Mouse (Mus musculus): ENCODE measurements around the gene 9330161L09Rik. TPM values are rescaled to one million over a fixed set of nuclear protein-coding genes. Genes with fewer than 3 reads are reported as not detected.

Gene 9330161L09Rik
- polyA plus RNA-seq, 1 experiment from 2014 or later, result 0.60 TPM

- DNase-seq (ENCODE audit: low spot score), result no peak
- H3K9me3 ChIP-seq, result no peaks in the 10 kb centered on the region
- no peaks in the 10 kb centered on the region for H3K36me3 ChIP-seq (replicated peaks)
- no peak overlapping the region for H3K27ac ChIP-seq (replicated peaks)
- H3K27me3 ChIP-seq (replicated peaks; ENCODE audit: low read depth, poor library complexity, severe bottlenecking), result no peaks in the 10 kb centered on the region
- WGBS, result 82% methylated on average over 4 of the region's 4 CpGs
- no peak overlapping the region for H3K4me3 ChIP-seq
- H3K4me1 ChIP-seq, result 0 out of 2 replicates have a peak, but pooled peaks cover 2% of the 10 kb centered on the region
Measured at GRCm38 (mm10) chr12:103380226-103380625, 27.4 kb downstream of the 9330161L09Rik start.

- Histone ChIP-seq H3K4me1 (0 out of 2 replicates have a peak, but pooled peaks cover 2% of the 10 kb centered on the region), H3K9me3 (no peaks in the 10 kb centered on the region), H3K27ac (replicated peaks) (no peak overlapping the region), H3K4me3 (no peak overlapping the region), H3K27me3 (replicated peaks; ENCODE audit: low read depth, poor library complexity, severe bottlenecking) (no peaks in the 10 kb centered on the region), H3K36me3 (replicated peaks) (no peaks in the 10 kb centered on the region)
- DNase-seq (ENCODE audit: low spot score), result no peak
- WGBS, result 85% methylated on average over 4 of the region's 4 CpGs
Measured at GRCm38 (mm10) chr12:103376774-103377173, 30.8 kb downstream of the 9330161L09Rik start.

GRCm38 (mm10) chr12:103376124-103376523 lies 31.5 kb downstream of the 9330161L09Rik start:
- no peaks in the 10 kb centered on the region for H3K9me3 ChIP-seq
- H3K4me3 ChIP-seq, result no peak overlapping the region
- WGBS, result 77% methylated on average over 5 of the region's 5 CpGs
- 0 out of 2 replicates have a peak, but pooled peaks cover 2% of the 10 kb centered on the region for H3K4me1 ChIP-seq
- H3K27ac ChIP-seq (replicated peaks), result no peak overlapping the region
- no peaks in the 10 kb centered on the region for H3K36me3 ChIP-seq (replicated peaks)
- H3K27me3 ChIP-seq (replicated peaks; ENCODE audit: low read depth, poor library complexity, severe bottlenecking), result no peaks in the 10 kb centered on the region
- DNase-seq (ENCODE audit: low spot score), result no peak

DNA sequence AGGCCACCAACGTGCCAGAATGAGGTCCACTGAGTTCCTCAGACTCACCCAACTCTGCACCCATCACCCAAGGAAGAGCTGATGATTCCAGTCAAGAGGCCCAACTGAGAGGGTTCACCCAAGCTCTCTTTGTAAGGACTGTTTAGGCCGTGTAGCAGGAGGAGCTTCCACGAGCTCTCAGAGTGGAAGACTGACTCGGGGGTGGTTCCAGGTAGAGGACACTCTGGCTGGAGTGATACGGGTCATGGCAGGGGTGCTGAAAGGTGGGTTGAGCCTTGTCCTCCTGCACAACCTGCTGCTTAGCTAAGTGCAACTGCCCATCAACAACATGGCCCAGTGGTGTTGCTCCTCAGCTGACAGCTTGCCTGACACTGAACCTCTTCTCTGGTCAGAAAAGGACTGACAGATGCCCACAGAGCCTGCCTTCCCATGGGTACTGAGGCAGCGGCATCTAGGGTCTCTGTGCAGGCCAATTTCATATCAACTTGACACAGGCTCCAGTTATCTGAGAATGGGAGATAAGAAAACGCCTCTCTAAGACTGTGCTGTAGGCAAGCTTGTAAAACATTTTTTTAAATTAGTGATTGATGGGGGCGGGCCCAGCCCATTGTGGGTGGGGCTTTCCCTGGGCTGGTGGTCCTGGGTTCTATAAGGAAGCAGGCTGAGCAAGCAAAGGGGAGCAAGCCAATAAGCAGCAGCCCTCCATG lies 33.9 kb downstream of the 9330161L09Rik start:
- H3K36me3 ChIP-seq (replicated peaks), result no peaks in the 10 kb centered on the region
- peaks cover 4% of the 10 kb centered on the region for H3K27me3 ChIP-seq (replicated peaks; ENCODE audit: low read depth, poor library complexity, severe bottlenecking)
- DNase-seq (ENCODE audit: low spot score), result no peak
- 78% methylated on average over 8 of the region's 8 CpGs for WGBS
- H3K27ac ChIP-seq (replicated peaks), result no peak overlapping the region
- H3K4me3 ChIP-seq, result no peak overlapping the region
- 0 out of 2 replicates have a peak, but pooled peaks cover 2% of the 10 kb centered on the region for H3K4me1 ChIP-seq
- H3K9me3 ChIP-seq, result no peaks in the 10 kb centered on the region

GRCm38 (mm10) chr12:103371711-103372110 lies 35.9 kb downstream of the 9330161L09Rik start:
- 28% methylated on average over 6 of the region's 6 CpGs for WGBS

GRCm38 (mm10) chr12:103370861-103371260 lies 36.8 kb downstream of the 9330161L09Rik start:
- Histone ChIP-seq H3K36me3 (replicated peaks) (no peaks in the 10 kb centered on the region), H3K4me3 (no peak overlapping the region), H3K27ac (replicated peaks) (no peak overlapping the region), H3K4me1 (peaks cover 7% of the 10 kb centered on the region), H3K9me3 (no peaks in the 10 kb centered on the region), H3K27me3 (replicated peaks; ENCODE audit: low read depth, poor library complexity, severe bottlenecking) (peaks cover 10% of the 10 kb centered on the region)
- whole genome bisulfite sequencing, result 73% methylated on average over 4 of the region's 4 CpGs
- DNase-seq (ENCODE audit: low spot score), result no peak

More at GRCm38 (mm10) chr12:103371711-103372110, 35.9 kb downstream of the 9330161L09Rik start:
- Histone ChIP-seq H3K4me1 (peaks cover 7% of the 10 kb centered on the region), H3K9me3 (no peaks in the 10 kb centered on the region), H3K27me3 (replicated peaks; ENCODE audit: low read depth, poor library complexity, severe bottlenecking) (peaks cover 10% of the 10 kb centered on the region), H3K27ac (replicated peaks) (no peak overlapping the region), H3K36me3 (replicated peaks) (no peaks in the 10 kb centered on the region), H3K4me3 (no peak overlapping the region)
- peak; percentile 69 for DNase-seq (ENCODE audit: low spot score)

DNA sequence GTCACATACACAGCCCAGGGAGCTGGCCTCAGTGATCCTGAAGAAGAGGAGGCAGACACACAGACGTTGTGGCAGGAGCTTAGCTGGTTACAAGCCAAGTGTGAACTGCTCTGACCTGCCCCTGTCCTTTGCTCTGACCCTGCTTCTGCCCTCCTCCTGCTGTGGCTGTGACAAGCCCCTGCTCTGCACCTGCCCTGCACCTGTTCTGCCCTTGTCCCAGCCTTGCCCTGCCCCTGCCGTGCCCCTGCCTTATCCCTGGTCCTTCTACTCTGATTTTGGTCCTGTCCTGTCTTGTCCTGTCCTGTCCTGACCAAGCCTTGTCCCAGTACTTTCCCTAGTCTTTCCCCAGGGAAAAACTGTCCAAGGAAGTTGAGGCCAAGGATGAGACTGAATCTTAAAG lies 38.8 kb downstream of the 9330161L09Rik start:
- no peak overlapping the region for H3K4me3 ChIP-seq
- no peaks in the 10 kb centered on the region for H3K36me3 ChIP-seq (replicated peaks)
- DNase-seq (ENCODE audit: low spot score), result no peak
- 58% methylated on average over 2 of the region's 2 CpGs for WGBS
- no peak overlapping the region for H3K27ac ChIP-seq (replicated peaks)
- H3K9me3 ChIP-seq, result no peaks in the 10 kb centered on the region
- H3K27me3 ChIP-seq (replicated peaks; ENCODE audit: low read depth, poor library complexity, severe bottlenecking), result peaks cover 10% of the 10 kb centered on the region
- H3K4me1 ChIP-seq, result peaks cover 7% of the 10 kb centered on the region

DNA sequence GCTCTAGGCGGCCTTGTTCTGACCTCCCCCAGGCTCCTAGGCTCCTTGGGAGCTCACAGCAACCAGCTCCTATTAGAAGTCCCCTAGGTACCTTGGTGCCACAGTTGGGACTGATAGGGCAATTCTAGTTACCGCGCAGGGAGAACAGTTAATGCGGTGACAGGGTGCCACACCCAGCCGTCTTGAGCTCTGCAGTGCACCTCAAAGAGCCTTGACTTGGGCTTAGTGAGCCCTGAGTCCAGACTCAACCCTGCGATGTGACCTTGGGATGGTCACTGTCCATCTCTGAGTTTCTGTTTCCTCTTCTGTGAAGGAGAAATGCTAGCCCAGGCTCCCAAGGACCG lies 39.3 kb downstream of the 9330161L09Rik start:
- Histone ChIP-seq H3K4me1 (peaks cover 7% of the 10 kb centered on the region), H3K27ac (replicated peaks) (no peak overlapping the region), H3K4me3 (no peak overlapping the region), H3K27me3 (replicated peaks; ENCODE audit: low read depth, poor library complexity, severe bottlenecking) (peaks cover 10% of the 10 kb centered on the region), H3K36me3 (replicated peaks) (no peaks in the 10 kb centered on the region), H3K9me3 (no peaks in the 10 kb centered on the region)
- 79% methylated on average over 7 of the region's 7 CpGs for WGBS
- no peak for DNase-seq (ENCODE audit: low spot score)

DNA sequence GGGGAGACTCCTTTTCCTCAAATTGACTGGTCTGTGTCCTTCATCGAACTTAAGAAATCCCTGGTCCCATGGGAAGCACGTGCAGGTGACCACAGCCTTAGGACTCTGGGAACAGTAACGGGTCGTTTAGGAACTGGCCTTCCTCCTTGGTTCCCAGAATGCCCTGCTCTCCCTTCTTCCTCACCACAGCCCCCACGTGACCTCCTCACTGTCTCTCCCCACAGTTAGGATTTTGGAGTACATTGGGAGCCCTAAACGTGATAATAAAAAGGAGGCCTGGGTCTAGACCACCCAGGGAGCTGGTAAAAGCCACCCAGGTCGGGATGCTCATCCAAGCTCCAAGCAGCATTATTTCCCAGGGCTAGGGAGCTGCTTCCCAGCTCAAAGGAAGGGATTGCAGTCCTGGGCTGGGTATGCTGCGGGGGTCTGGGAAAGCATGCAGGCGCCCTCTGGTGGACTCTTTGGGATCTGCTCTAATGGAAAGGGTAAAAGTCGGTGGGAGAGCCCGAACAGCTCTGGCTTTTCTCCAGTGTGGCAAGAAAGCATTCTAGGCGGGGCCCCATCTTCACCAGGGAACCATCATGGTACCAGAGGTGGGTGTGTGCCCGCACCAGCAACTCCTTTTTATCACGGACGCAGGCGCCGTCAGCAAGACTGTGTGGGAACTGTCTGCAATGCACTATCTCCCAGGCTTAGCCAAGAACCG lies 39.8 kb downstream of the 9330161L09Rik start:
- Histone ChIP-seq H3K36me3 (replicated peaks) (no peaks in the 10 kb centered on the region), H3K27ac (replicated peaks) (no peak overlapping the region; the same call in 1 of the 2 replicates), H3K4me3 (no peak overlapping the region), H3K4me1 (peaks cover 7% of the 10 kb centered on the region), H3K27me3 (replicated peaks; ENCODE audit: low read depth, poor library complexity, severe bottlenecking) (peaks cover 10% of the 10 kb centered on the region), H3K9me3 (no peaks in the 10 kb centered on the region)
- WGBS, result 19% methylated on average over 18 of the region's 18 CpGs
- DNase-seq (ENCODE audit: low spot score), result peak; percentile 87

DNA sequence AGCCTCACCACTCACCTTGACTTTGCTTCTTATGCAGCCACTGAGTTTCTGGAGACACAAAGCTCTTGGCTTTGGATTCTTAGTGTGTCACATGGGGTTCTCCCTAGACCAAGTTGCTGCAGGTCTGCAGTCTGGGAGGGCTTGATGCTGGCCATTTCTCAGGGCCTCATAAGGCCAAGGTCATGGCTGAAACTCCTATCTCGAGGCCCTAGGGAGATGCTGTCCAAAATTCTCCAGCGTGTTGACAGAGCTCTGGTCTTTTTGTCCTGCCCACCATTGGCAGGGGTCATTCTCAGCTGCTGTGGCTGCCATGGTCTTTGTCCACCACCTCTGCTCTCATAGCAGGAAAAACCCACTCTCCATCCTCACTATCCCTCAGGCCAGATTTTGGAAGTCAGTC lies 40.4 kb downstream of the 9330161L09Rik start:
- H3K4me1 ChIP-seq, result peaks cover 7% of the 10 kb centered on the region
- no peaks in the 10 kb centered on the region for H3K9me3 ChIP-seq
- 76% methylated on average over 2 of the region's 2 CpGs for WGBS
- H3K27me3 ChIP-seq (replicated peaks; ENCODE audit: low read depth, poor library complexity, severe bottlenecking), result peaks cover 10% of the 10 kb centered on the region
- H3K4me3 ChIP-seq, result no peak overlapping the region
- DNase-seq (ENCODE audit: low spot score), result no peak
- no peaks in the 10 kb centered on the region for H3K36me3 ChIP-seq (replicated peaks)
- H3K27ac ChIP-seq (replicated peaks), result no peak overlapping the region

- H3K4me1 ChIP-seq, result peaks cover 15% of the 10 kb centered on the region
- no peak for DNase-seq (ENCODE audit: low spot score)
- H3K4me3 ChIP-seq, result no peak overlapping the region
- no peaks in the 10 kb centered on the region for H3K36me3 ChIP-seq (replicated peaks)
- H3K27ac ChIP-seq (replicated peaks), result no peak overlapping the region
- H3K27me3 ChIP-seq (replicated peaks; ENCODE audit: low read depth, poor library complexity, severe bottlenecking), result no peaks in the 10 kb centered on the region
- H3K9me3 ChIP-seq, result no peaks in the 10 kb centered on the region
- WGBS, result 86% methylated on average over 3 of the region's 3 CpGs
Measured at GRCm38 (mm10) chr12:103362336-103362735, 45.3 kb downstream of the 9330161L09Rik start.

DNA sequence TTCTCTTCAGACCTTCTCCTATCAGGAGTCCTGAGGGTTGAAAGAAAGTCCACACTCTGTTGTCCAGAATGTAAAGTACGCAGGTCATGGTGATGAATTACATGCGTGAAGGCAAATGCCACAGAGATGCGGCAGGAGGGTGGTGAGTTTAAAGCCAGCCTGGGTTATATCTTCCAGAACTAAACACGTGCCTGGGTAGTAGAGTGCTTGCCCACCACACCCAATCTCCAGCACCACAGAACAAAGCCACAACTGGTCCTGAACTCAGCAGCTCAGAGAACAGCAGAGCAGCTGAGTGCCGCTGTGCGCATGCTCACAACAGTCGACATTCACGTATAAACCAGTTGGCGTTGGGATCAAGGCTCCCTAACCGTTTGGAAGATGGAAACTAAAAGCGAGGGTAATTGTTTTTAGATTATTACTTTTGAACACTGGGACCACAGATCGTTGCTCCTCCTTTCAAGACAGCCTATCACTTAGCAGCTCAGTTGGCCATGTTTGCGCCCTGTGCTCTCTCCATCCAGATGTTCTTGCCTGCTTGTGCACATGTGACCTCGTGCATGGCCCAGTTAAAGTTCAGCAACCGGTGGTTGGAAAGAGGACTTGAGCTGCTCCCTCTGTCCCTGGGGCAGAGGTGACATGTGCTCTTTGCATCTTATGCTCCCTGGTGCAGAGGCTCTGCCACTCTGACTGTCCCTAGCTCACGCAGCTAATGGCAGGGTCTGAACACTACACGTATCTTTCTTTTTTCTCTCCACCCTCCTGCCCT lies 45.9 kb downstream of the 9330161L09Rik start:
- Histone ChIP-seq H3K4me1 (peaks cover 15% of the 10 kb centered on the region), H3K27me3 (replicated peaks; ENCODE audit: low read depth, poor library complexity, severe bottlenecking) (no peaks in the 10 kb centered on the region), H3K9me3 (no peaks in the 10 kb centered on the region), H3K4me3 (no peak overlapping the region), H3K27ac (replicated peaks) (no peak overlapping the region), H3K36me3 (replicated peaks) (no peaks in the 10 kb centered on the region)
- DNase-seq (ENCODE audit: low spot score), result no peak
- WGBS, result 87% methylated on average over 17 of the region's 17 CpGs
